In genomic region chr13:22040464-22041141, GRCm38 (mm10) we compare ENCODE assay signal across 7 mouse cellular contexts. TPM values are rescaled to one million over a fixed set of nuclear protein-coding genes. Genes with fewer than 3 reads are reported as not detected.
DNase-seq lines count a peak whose midpoint lies in the region; ATAC-seq and TF ChIP-seq lines count a peak whose summit lies in the region.

No protein-coding gene starts in this region.

- H3K4me2 ChIP-seq in embryonic facial prominence, embryonic 11.5 days (ENCODE audit: low read depth, low read length): peak overlapping the region; percentile 72
- H3K4me2 ChIP-seq in intestine, embryonic 16.5 days (ENCODE audit: low read depth, low read length): peak overlapping the region; percentile 80

- H3K36me3 ChIP-seq in C2C12 (ENCODE audit: control insufficient read depth, insufficient read depth): no peaks in the 10 kb centered on the region
- no peaks in the 10 kb centered on the region for H3K36me3 ChIP-seq in embryonic facial prominence, embryonic 11.5 days (replicated peaks; ENCODE audit: control insufficient read depth, insufficient read depth, low read depth, low read length)
- H3K36me3 ChIP-seq in intestine, embryonic 16.5 days (ENCODE audit: control insufficient read depth, insufficient read depth, low read length): no peaks in the 10 kb centered on the region

- H3K27ac ChIP-seq in embryonic facial prominence, embryonic 11.5 days (replicated peaks; ENCODE audit: low read depth, low read length): peak overlapping the region; percentile 97
- peak overlapping the region; percentile 94 for H3K27ac ChIP-seq in intestine, embryonic 16.5 days (ENCODE audit: low read length)

- H3K9me3 ChIP-seq in embryonic facial prominence, embryonic 11.5 days (replicated peaks; ENCODE audit: control insufficient read depth, low read length): no peaks in the 10 kb centered on the region
- H3K9me3 ChIP-seq in intestine, embryonic 16.5 days (ENCODE audit: control insufficient read depth, low read length): no peaks in the 10 kb centered on the region

- H3K4me3 ChIP-seq in C2C12 (ENCODE audit: insufficient read depth, poor library complexity, severe bottlenecking): peak overlapping the region; percentile 16
- peak overlapping the region; percentile 42 for H3K4me3 ChIP-seq in embryonic facial prominence, embryonic 11.5 days (ENCODE audit: low read depth, low read length)
- H3K4me3 ChIP-seq in intestine, embryonic 16.5 days (ENCODE audit: low read length): peak overlapping the region; percentile 51

- peak; percentile 2; the same call in 1 of the 2 replicates for ATAC-seq in embryonic facial prominence, embryonic 11.5 days (replicated peaks; ENCODE audit: insufficient number of reproducible peaks, low FRiP score, low TSS enrichment, low read depth)
- peak; percentile 41 for ATAC-seq in intestine, embryonic 16.5 days

- no peaks in the 10 kb centered on the region for H3K27me3 ChIP-seq in C2C12 (ENCODE audit: control insufficient read depth, insufficient read depth, insufficient read length)
- no peaks in the 10 kb centered on the region for H3K27me3 ChIP-seq in embryonic facial prominence, embryonic 11.5 days (ENCODE audit: control insufficient read depth, insufficient read depth, low read length)
- no peaks in the 10 kb centered on the region for H3K27me3 ChIP-seq in intestine, embryonic 16.5 days (replicated peaks; ENCODE audit: control insufficient read depth, insufficient read depth, low read length)

- DNase-seq in 3T3-L1 (ENCODE audit: low read depth, low spot score): peak; percentile 74
- DNase-seq in embryonic facial prominence, embryonic 11.5 days (ENCODE audit: low spot score): peak; percentile 75
- DNase-seq in neural tube, embryonic 10.5 days (ENCODE audit: extremely low spot score, low spot score): peak; percentile 64
- DNase-seq in urinary bladder, postnatal 14 days (ENCODE audit: low spot score): no peak
- DNase-seq in layer of hippocampus, adult 18-20 months (ENCODE audit: low spot score in 2 of 2): no peak

- H3K9ac ChIP-seq in embryonic facial prominence, embryonic 11.5 days (replicated peaks; ENCODE audit: low read length): peak overlapping the region; percentile 67
- H3K9ac ChIP-seq in intestine, embryonic 16.5 days (ENCODE audit: low read depth, low read length): peak overlapping the region; percentile 69

- TF ChIP-seq CTCF in C2C12 (IDR thresholded peaks at IDR 0.05; ENCODE audit: control insufficient read depth, insufficient read depth, insufficient read length): no peak

- no peaks in the 10 kb centered on the region for H3K79me3 ChIP-seq in C2C12 (ENCODE audit: low read depth)

- H3K79me2 ChIP-seq in C2C12 (ENCODE audit: control insufficient read depth, insufficient read depth): no peaks in the 10 kb centered on the region

- WGBS in embryonic facial prominence, embryonic 11.5 days: under 1% methylated on average over 15 of the region's 24 CpGs
- WGBS in intestine, embryonic 16.5 days: under 1% methylated on average over 14 of the region's 24 CpGs

- peak overlapping the region; percentile 64 for H3ac ChIP-seq in C2C12 (ENCODE audit: control insufficient read depth, insufficient read length, low read depth)

- no peaks in the 10 kb centered on the region for H3K4me1 ChIP-seq in embryonic facial prominence, embryonic 11.5 days (ENCODE audit: control insufficient read depth, insufficient read depth, low read length)
- peaks cover 19% of the 10 kb centered on the region for H3K4me1 ChIP-seq in intestine, embryonic 16.5 days (ENCODE audit: control insufficient read depth, insufficient read depth, low read length)

TF ChIP-seq in C2C12, 6 proteins besides CTCF, POLR2A, EP300 and RAD21:
- TF ChIP-seq CEBPB (IDR thresholded peaks at IDR 0.05; ENCODE audit: low read depth): no peak
- TF ChIP-seq FOSL1 (IDR thresholded peaks at IDR 0.05; ENCODE audit: insufficient read depth, low read length, poor library complexity, severe bottlenecking): no peak
- no peak for TF ChIP-seq USF1 (IDR thresholded peaks at IDR 0.05; ENCODE audit: low read depth)
- TF ChIP-seq MAX (IDR thresholded peaks at IDR 0.05): no peak
- no peak for TF ChIP-seq MYOD1 (IDR thresholded peaks at IDR 0.05; ENCODE audit: control insufficient read depth, insufficient read length, low read depth)
- TF ChIP-seq MYOG (IDR thresholded peaks at IDR 0.05; ENCODE audit: control insufficient read depth, extremely low read depth, insufficient read length): no peak

RNA-seq across cellular contexts. Expression of gene Hist1h4i, which starts 0.6 kb away (rescaled TPM):
- 31.8 TPM for polyA plus RNA-seq in C2C12 (2012; fragmentation: generic; extraction: Trizol)
- 31.9 and 34.5 TPM in 2 replicates for polyA plus RNA-seq in embryonic facial prominence, embryonic 11.5 days (2014; fragmentation: Nextera tagmentation; extraction: Ambion mirVana)
- 18.8 and 22.0 TPM in 2 replicates for polyA plus RNA-seq in intestine, embryonic 16.5 days (2015; fragmentation: Nextera tagmentation; extraction: Ambion mirVana)
- 10 to 100 TPM; 65.4 to 84.2 TPM for total RNA-seq in layer of hippocampus, adult 18-20 months (2021)

RNA-seq across cellular contexts. Expression of gene Hist1h2ag, which starts 2.1 kb away (rescaled TPM):
- 9.8 TPM for polyA plus RNA-seq in C2C12 (2012; fragmentation: generic; extraction: Trizol)
- 99.8 and 102 TPM in 2 replicates for polyA plus RNA-seq in embryonic facial prominence, embryonic 11.5 days (2014; fragmentation: Nextera tagmentation; extraction: Ambion mirVana)
- polyA plus RNA-seq in intestine, embryonic 16.5 days (2015; fragmentation: Nextera tagmentation; extraction: Ambion mirVana): 17.4 and 30.0 TPM in 2 replicates
- total RNA-seq in layer of hippocampus, adult 18-20 months (2021): 10 to 100 TPM in 1 of 2 experiments, 1 to 10 TPM in 1; 7.8 to 10.3 TPM

RNA-seq across cellular contexts. Expression of gene Hist1h2bj, which starts 2.4 kb away (rescaled TPM):
- polyA plus RNA-seq in C2C12 (2012; fragmentation: generic; extraction: Trizol): 6.8 TPM
- polyA plus RNA-seq in embryonic facial prominence, embryonic 11.5 days (2014; fragmentation: Nextera tagmentation; extraction: Ambion mirVana): 14.2 and 16.0 TPM in 2 replicates
- polyA plus RNA-seq in intestine, embryonic 16.5 days (2015; fragmentation: Nextera tagmentation; extraction: Ambion mirVana): 4.7 and 7.7 TPM in 2 replicates
- total RNA-seq in layer of hippocampus, adult 18-20 months (2021): 10 to 100 TPM in 1 of 2 experiments, 1 to 10 TPM in 1; 8.3 to 13.2 TPM

RNA-seq across cellular contexts. Expression of gene Hist1h2bk, which starts 4.9 kb away (rescaled TPM):
- polyA plus RNA-seq in C2C12 (2012; fragmentation: generic; extraction: Trizol): 12.8 TPM
- 15.9 and 24.3 TPM in 2 replicates for polyA plus RNA-seq in embryonic facial prominence, embryonic 11.5 days (2014; fragmentation: Nextera tagmentation; extraction: Ambion mirVana)
- polyA plus RNA-seq in intestine, embryonic 16.5 days (2015; fragmentation: Nextera tagmentation; extraction: Ambion mirVana): 1.8 and 2.9 TPM in 2 replicates
- 10 to 100 TPM; 11.4 to 16.1 TPM for total RNA-seq in layer of hippocampus, adult 18-20 months (2021)

RNA-seq across cellular contexts. Expression of gene Hist1h2ah, which starts 5.2 kb away (rescaled TPM):
- polyA plus RNA-seq in C2C12 (2012; fragmentation: generic; extraction: Trizol): 9.5 TPM
- polyA plus RNA-seq in embryonic facial prominence, embryonic 11.5 days (2014; fragmentation: Nextera tagmentation; extraction: Ambion mirVana): 4.2 and 20.5 TPM in 2 replicates
- polyA plus RNA-seq in intestine, embryonic 16.5 days (2015; fragmentation: Nextera tagmentation; extraction: Ambion mirVana): 4.6 and 5.1 TPM in 2 replicates
- total RNA-seq in layer of hippocampus, adult 18-20 months (2021): 10 to 100 TPM in 1 of 2 experiments, 1 to 10 TPM in 1; 4.9 to 45.9 TPM

Comparison
In these comparisons a context has a peak if more than half of its experiments do, and no peak if none do; other contexts are left out.
1. DNase-seq: peak in 3T3-L1 (single experiment), embryonic facial prominence, embryonic 11.5 days (single experiment) and neural tube, embryonic 10.5 days (single experiment); none in urinary bladder, postnatal 14 days (single experiment) and layer of hippocampus, adult 18-20 months (0 of 2).
2. Peak in every context shown above with its lines, with median percentiles within 50 percentile points of each other: H3K4me3 ChIP-seq.